Mouse (Mus musculus) neural tube, embryonic 11.5 days (tissue): ENCODE data around the gene Fubp3. TPM values are rescaled to one million over a fixed set of nuclear protein-coding genes. Genes with fewer than 3 reads are reported as not detected.

Source experiments
- ATAC-seq: fragments of 200-750 bp; cut with Nextera tagmentation; 2 replicates; pipeline ENCODE4 v1.8.0; 2017; ENCODE audit warnings: moderate number of reproducible peaks, mild to moderate bottlenecking, moderate TSS enrichment, moderate library complexity; ENCODE audit not compliant: insufficient read depth, low FRiP score, low TSS enrichment
- DNase-seq: peaks from one replicate; pipeline ENCODE4 v3.0.0-alpha.2; 2015; ENCODE audit warnings: low spot score
- H3K27ac ChIP-seq: fragments of 300-500 bp; sonication (generic); 2 replicates; pipeline ENCODE4 v1.5.1; 2014; ENCODE audit warnings: low read depth, mild to moderate bottlenecking, low read length
- H3K27me3 ChIP-seq: fragments of 300-500 bp; sonication (generic); 2 replicates; pipeline ENCODE4 v1.6.1; 2014; ENCODE audit warnings: mild to moderate bottlenecking, low read length, mixed read lengths; ENCODE audit not compliant: control insufficient read depth, insufficient read depth
- H3K36me3 ChIP-seq: fragments of 300-500 bp; sonication (generic); 2 replicates; pipeline ENCODE4 v1.6.1; 2014; ENCODE audit warnings: mild to moderate bottlenecking, low read length, moderate library complexity, mixed read lengths; ENCODE audit not compliant: control insufficient read depth, insufficient read depth
- H3K4me1 ChIP-seq: fragments of 300-500 bp; sonication (generic); 2 replicates; pipeline ENCODE4 v1.6.1; 2014; ENCODE audit warnings: low read length, mixed read lengths; ENCODE audit not compliant: control insufficient read depth, insufficient read depth
- H3K4me2 ChIP-seq: fragments of 300-500 bp; sonication (generic); 2 replicates; pipeline ENCODE4 v1.6.1; 2014; ENCODE audit warnings: low read depth, mild to moderate bottlenecking, moderate library complexity
- H3K4me3 ChIP-seq: fragments of 300-500 bp; sonication (generic); 2 replicates; pipeline ENCODE4 v1.5.1; 2014; ENCODE audit warnings: low read depth, low read length
- H3K9ac ChIP-seq: fragments of 300-500 bp; sonication (generic); 2 replicates; pipeline ENCODE4 v1.6.1; 2014; ENCODE audit warnings: mild to moderate bottlenecking, low read length
- H3K9me3 ChIP-seq: fragments of 300-500 bp; sonication (generic); 2 replicates; pipeline ENCODE4 v1.6.1; 2016; ENCODE audit warnings: low read length; ENCODE audit not compliant: control insufficient read depth
- WGBS: fragments of 180-500 bp; shearing (Covaris S2); extraction: QIAGEN DNeasy Blood & Tissue Kit; methylation state at CpG from one replicate; pipeline ENCODE4 v1.1.7; 2014; 5-methylcytosine and 5-hydroxymethylcytosine counted together
- polyA plus RNA-seq: library from polyadenylated mRNA; unstranded; fragments of >200 nt; fragmentation: Nextera tagmentation; extraction: Ambion mirVana; gene quantifications from 2 replicates; pipeline ENCODE4 v1.2.1, GENCODE M21; 2014

Gene Fubp3
- polyA plus RNA-seq, 1 experiment from 2014 or later: 87.0 TPM

- 69% methylated on average over 8 of the region's 8 CpGs for WGBS
- ATAC-seq (no peak), DNase-seq (no peak)
- Histone ChIP-seq H3K9me3 (no peaks in the 10 kb centered on the region), H3K27me3 (peaks cover 56% of the 10 kb centered on the region), H3K4me3 (no peak overlapping the region), H3K36me3 (peaks cover 38% of the 10 kb centered on the region), H3K9ac (peak overlapping the region; percentile 2; the same call in 1 of the 2 replicates), H3K27ac (no peak overlapping the region), H3K4me1 (peaks cover 22% of the 10 kb centered on the region), H3K4me2 (no peak overlapping the region)
These were observed 38.9 kb downstream of the Fubp3 start for GRCm38 (mm10) chr2:31611400-31611799.

GRCm38 (mm10) chr2:31612627-31613026 is 40.2 kb downstream of the Fubp3 start:
- no peak overlapping the region for H3K9ac ChIP-seq
- peaks cover 51% of the 10 kb centered on the region for H3K27me3 ChIP-seq
- peaks cover 34% of the 10 kb centered on the region for H3K36me3 ChIP-seq
- 73% methylated on average over 6 of the region's 6 CpGs for WGBS
- no peak overlapping the region for H3K4me3 ChIP-seq
- H3K4me2 ChIP-seq: no peak overlapping the region
- ATAC-seq: no peak
- DNase-seq: no peak
- peaks cover 22% of the 10 kb centered on the region for H3K4me1 ChIP-seq
- H3K27ac ChIP-seq: no peak overlapping the region
- H3K9me3 ChIP-seq: no peaks in the 10 kb centered on the region

DNA sequence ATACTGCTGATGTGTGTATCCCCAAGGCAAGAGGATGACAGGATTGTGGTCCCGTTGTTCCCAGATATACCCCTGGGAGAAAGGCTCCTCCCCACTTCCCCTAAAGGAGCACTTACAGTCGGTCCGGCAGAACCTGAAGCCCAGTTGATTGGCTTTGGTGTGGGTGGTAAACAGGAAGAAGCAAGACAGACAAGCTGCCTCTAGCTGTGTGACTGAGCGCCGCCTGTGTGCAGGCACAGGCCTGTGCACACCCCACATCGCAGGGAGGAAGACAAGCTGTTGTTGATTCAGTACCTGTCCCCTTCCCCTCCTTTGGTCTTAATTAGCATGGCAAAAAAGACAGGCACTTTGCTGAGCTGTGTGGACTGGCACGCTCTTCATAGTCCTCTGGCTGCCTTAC is 41.3 kb downstream of the Fubp3 start:
- ATAC-seq (no peak), DNase-seq (no peak)
- Histone ChIP-seq H3K9me3 (no peaks in the 10 kb centered on the region), H3K27me3 (peaks cover 44% of the 10 kb centered on the region), H3K36me3 (peaks cover 32% of the 10 kb centered on the region), H3K4me2 (no peak overlapping the region), H3K9ac (no peak overlapping the region), H3K4me3 (no peak overlapping the region), H3K27ac (no peak overlapping the region), H3K4me1 (peaks cover 22% of the 10 kb centered on the region)
- 91% methylated on average over 7 of the region's 7 CpGs for WGBS

DNA sequence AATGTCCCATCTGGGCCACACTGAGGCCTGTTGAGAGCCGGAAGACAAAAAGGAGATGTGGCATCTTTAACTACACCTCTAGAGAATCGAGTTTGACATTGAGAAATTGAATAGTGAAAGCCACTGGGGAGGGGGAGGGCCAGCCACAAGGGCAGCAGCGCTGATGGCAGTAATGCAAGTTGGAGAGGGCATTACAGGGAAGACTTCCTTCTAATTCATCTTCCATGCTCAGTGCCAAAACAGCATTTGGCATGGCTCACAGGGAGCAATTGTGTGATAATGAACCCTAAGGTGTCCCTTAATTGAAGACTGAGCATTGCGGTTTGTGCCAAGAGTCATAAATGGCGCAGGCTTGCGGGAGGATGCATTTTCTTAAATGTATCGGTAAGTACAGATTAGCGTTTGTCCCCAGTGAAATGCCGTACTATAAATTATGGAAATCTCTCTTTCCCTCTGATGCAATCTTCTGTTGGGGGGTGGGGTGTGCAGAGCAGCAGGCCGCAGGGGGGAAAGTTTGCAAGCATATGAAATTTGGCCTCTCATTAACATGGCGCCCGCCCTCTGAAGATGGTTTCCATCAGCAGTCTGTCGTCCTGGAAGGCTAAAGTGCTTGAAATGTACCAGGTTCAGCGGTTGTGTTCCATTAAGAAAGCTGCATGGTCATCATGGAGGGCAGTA is 46.2 kb downstream of the Fubp3 start:
- WGBS: 84% methylated on average over 14 of the region's 14 CpGs
- ATAC-seq (no peak), DNase-seq (no peak)
- no peak overlapping the region for H3K4me3 ChIP-seq
- H3K27ac ChIP-seq: no peak overlapping the region
- H3K27me3 ChIP-seq: peaks cover 20% of the 10 kb centered on the region
- H3K4me2 ChIP-seq: no peak overlapping the region
- no peaks in the 10 kb centered on the region for H3K9me3 ChIP-seq
- H3K36me3 ChIP-seq: peaks cover 13% of the 10 kb centered on the region
- no peak overlapping the region for H3K9ac ChIP-seq
- no peaks in the 10 kb centered on the region for H3K4me1 ChIP-seq

DNA sequence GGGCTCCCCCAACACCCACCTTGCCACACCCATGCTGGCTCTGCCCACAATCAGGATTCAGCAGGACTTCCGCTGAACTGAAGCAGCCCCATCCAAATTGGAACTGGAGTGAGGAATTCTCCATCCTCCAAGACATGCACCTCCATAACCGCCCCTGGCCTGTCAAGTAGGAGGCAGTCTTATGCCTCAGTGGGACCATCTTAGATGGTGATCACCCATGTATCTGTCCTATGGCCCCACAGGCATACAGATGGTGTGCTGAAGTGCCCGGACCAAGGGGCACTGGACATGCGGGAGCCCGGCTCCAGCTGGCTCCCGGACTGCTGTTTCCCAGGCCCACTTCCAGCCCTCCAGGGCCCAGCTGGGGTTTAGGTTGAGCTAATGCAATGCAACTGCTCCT is 46.8 kb downstream of the Fubp3 start:
- ATAC-seq (no peak), DNase-seq (no peak)
- no peak overlapping the region for H3K4me2 ChIP-seq
- peaks cover 14% of the 10 kb centered on the region for H3K27me3 ChIP-seq
- H3K9ac ChIP-seq: no peak overlapping the region
- H3K4me3 ChIP-seq: no peak overlapping the region
- H3K9me3 ChIP-seq: no peaks in the 10 kb centered on the region
- H3K27ac ChIP-seq: no peak overlapping the region
- no peaks in the 10 kb centered on the region for H3K4me1 ChIP-seq
- H3K36me3 ChIP-seq: peaks cover 7% of the 10 kb centered on the region
- 82% methylated on average over 6 of the region's 6 CpGs for WGBS

GRCm38 (mm10) chr2:31633531-31633930 is 61.1 kb downstream of the Fubp3 start:
- peaks cover 79% of the 10 kb centered on the region for H3K27me3 ChIP-seq
- no peaks in the 10 kb centered on the region for H3K36me3 ChIP-seq
- no peaks in the 10 kb centered on the region for H3K9me3 ChIP-seq

GRCm38 (mm10) chr2:31635281-31636137 is 63.1 kb downstream of the Fubp3 start:
- Histone ChIP-seq H3K27me3 (peaks cover 93% of the 10 kb centered on the region), H3K4me2 (peak overlapping the region; percentile 53), H3K9ac (peak overlapping the region; percentile 39), H3K27ac (peak overlapping the region; percentile 42; the same call in 1 of the 2 replicates), H3K9me3 (no peaks in the 10 kb centered on the region), H3K36me3 (no peaks in the 10 kb centered on the region), H3K4me1 (peaks cover 32% of the 10 kb centered on the region), H3K4me3 (peak overlapping the region; percentile 15)
- WGBS: under 1% methylated on average over 52 of the region's 52 CpGs
- no peak for ATAC-seq
- DNase-seq: peak; percentile 49

More at GRCm38 (mm10) chr2:31633531-31633930, 61.1 kb downstream of the Fubp3 start:
- DNase-seq (no peak), ATAC-seq (no peak)
- Histone ChIP-seq H3K4me2 (no peak overlapping the region), H3K4me1 (peaks cover 25% of the 10 kb centered on the region), H3K9ac (no peak overlapping the region), H3K27ac (no peak overlapping the region), H3K4me3 (no peak overlapping the region)
- 67% methylated on average over 3 of the region's 3 CpGs for WGBS

DNA sequence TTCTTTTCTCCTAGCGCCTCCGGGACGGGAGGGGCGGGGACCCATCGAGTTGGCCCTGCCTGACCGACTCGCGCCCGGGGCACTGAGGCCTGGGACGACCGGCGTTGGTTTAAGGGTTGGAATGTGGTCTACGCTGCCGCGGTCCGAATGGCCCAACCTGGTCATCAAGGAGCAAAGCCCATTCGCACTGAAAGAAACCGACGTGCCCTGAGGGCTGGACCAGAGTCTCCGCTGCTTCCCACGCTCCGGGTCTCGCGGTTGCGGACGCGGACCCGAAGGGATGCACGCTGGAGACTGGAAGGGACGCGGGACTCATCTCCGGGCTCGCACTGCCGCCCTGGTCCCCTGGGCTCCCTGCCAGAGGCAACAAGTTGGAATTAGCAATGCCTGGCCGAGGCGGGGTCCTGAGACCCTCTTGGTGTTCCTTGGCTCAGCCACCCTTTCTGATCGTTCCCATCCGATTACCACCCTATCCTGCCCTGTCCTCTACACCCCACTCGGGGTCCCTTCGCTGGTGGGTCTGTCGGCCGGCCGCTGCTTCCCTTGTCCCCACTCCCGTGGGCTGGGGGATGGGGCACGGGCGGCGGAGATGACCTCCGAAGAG is 63.8 kb downstream of the Fubp3 start:
- H3K9me3 ChIP-seq: no peaks in the 10 kb centered on the region
- peaks cover 95% of the 10 kb centered on the region for H3K27me3 ChIP-seq
- no peak overlapping the region; the same call in none of the 2 replicates for H3K9ac ChIP-seq
- WGBS: under 1% methylated on average over 45 of the region's 48 CpGs
- ATAC-seq (no peak; the same call in 1 of the 2 replicates), DNase-seq (no peak)
- H3K4me3 ChIP-seq: peak overlapping the region; percentile 15
- peak overlapping the region; percentile 53 for H3K4me2 ChIP-seq
- peak overlapping the region; percentile 42; the same call in 1 of the 2 replicates for H3K27ac ChIP-seq
- no peaks in the 10 kb centered on the region for H3K36me3 ChIP-seq
- peaks cover 33% of the 10 kb centered on the region for H3K4me1 ChIP-seq
